Mouse (Mus musculus): Measurements from ENCODE around the gene Ptprm. TPM values are rescaled to one million over a fixed set of nuclear protein-coding genes. Genes with fewer than 3 reads are reported as not detected.

Ptprm gene
- total and polyA plus RNA-seq, 3 experiments, result not detected

- H3K9me3 ChIP-seq (replicated peaks; ENCODE audit: insufficient read depth, low read length), result no peaks in the 10 kb centered on the region
- H3K36me3 ChIP-seq (ENCODE audit: control insufficient read depth in 1 of 2, insufficient read depth in 2 of 2, low read length in 2 of 2), result no peaks in the 10 kb centered on the region
- no peak overlapping the region for H3K9ac ChIP-seq (ENCODE audit: control insufficient read depth, low read depth, low read length, poor library complexity, severe bottlenecking)
- no peak for DNase-seq (ENCODE audit: low read depth, low spot score)
- no peak for TF ChIP-seq UBTF (IDR thresholded peaks at IDR 0.05; ENCODE audit: borderline replicate concordance, insufficient read depth, low read depth, low read length)
- TF ChIP-seq GATA1 (IDR thresholded peaks at IDR 0.05; ENCODE audit: low read depth, low read length), result no peak
- TF ChIP-seq BHLHE40 (IDR thresholded peaks at IDR 0.05; ENCODE audit: borderline replicate concordance, low read depth, low read length), result no peak
- TF ChIP-seq USF1 (IDR thresholded peaks at IDR 0.05; ENCODE audit: low read depth, low read length), result no peak
- no peak for TF ChIP-seq KAT2A (conservative IDR thresholded peaks at IDR 0.05; ENCODE audit: low read depth, low read length)
- TF ChIP-seq ZMIZ1 (IDR thresholded peaks at IDR 0.05; ENCODE audit: low read depth, low read length), result no peak
- no peak for TF ChIP-seq CHD1 (IDR thresholded peaks at IDR 0.05; ENCODE audit: low read depth, low read length)
- TF ChIP-seq ZC3H11A (IDR thresholded peaks at IDR 0.05; ENCODE audit: low read depth, low read length), result no peak
- TF ChIP-seq USF2 (IDR thresholded peaks at IDR 0.05; ENCODE audit: borderline replicate concordance in 1 of 2, insufficient read depth in 1 of 2, low read depth in 1 of 2, low read length in 2 of 2), result no peak
- TF ChIP-seq POLR2AphosphoS5 (IDR thresholded peaks at IDR 0.05; ENCODE audit: borderline replicate concordance, low read depth, low read length), result no peak
- no peak for TF ChIP-seq RAD21 (IDR thresholded peaks at IDR 0.05; ENCODE audit: low read depth, low read length)
- TF ChIP-seq ELF1 (IDR thresholded peaks at IDR 0.05; ENCODE audit: low read depth, low read length), result no peak
- no peak for TF ChIP-seq SMC3 (IDR thresholded peaks at IDR 0.05; ENCODE audit: low read depth, low read length)
- no peak for TF ChIP-seq ZKSCAN1 (IDR thresholded peaks at IDR 0.05; ENCODE audit: low read depth, low read length)
- no peak for TF ChIP-seq JUND (IDR thresholded peaks at IDR 0.05; ENCODE audit: low read depth, low read length)
- no peak for TF ChIP-seq TBP (IDR thresholded peaks at IDR 0.05; ENCODE audit: low read depth, low read length)
- no peak for TF ChIP-seq CHD2 (IDR thresholded peaks at IDR 0.05; ENCODE audit: low read length)
- TF ChIP-seq MAZ (IDR thresholded peaks at IDR 0.05; ENCODE audit: low read depth, low read length), result no peak
- TF ChIP-seq SIN3A (IDR thresholded peaks at IDR 0.05; ENCODE audit: low read length), result no peak
- H3K27ac ChIP-seq (ENCODE audit: control insufficient read depth, low read depth, low read length), result no peak overlapping the region
- no peak overlapping the region for H3K4me3 ChIP-seq (ENCODE audit: control insufficient read depth in 1 of 2, insufficient read depth in 1 of 2, low read depth in 2 of 2, low read length in 2 of 2)
- H3K27me3 ChIP-seq (ENCODE audit: control insufficient read depth in 1 of 2, insufficient read depth in 2 of 2, low read length in 2 of 2), result no peaks in the 10 kb centered on the region
- H3K4me1 ChIP-seq (ENCODE audit: control insufficient read depth in 1 of 2, insufficient read depth in 2 of 2, low read length in 2 of 2), result no peaks in the 10 kb centered on the region
- no peaks in the 10 kb centered on the region for H3K79me2 ChIP-seq (ENCODE audit: control insufficient read depth, insufficient read depth, low read length, poor library complexity)
Observed at GRCm38 (mm10) chr17:66996882-66997281, 357.4 kb downstream of the Ptprm start.

- Histone ChIP-seq H3K27me3 (ENCODE audit: control insufficient read depth in 1 of 2, insufficient read depth in 2 of 2, low read length in 2 of 2) (no peaks in the 10 kb centered on the region), H3K9ac (ENCODE audit: control insufficient read depth, low read depth, low read length, poor library complexity, severe bottlenecking) (no peak overlapping the region), H3K4me1 (ENCODE audit: control insufficient read depth in 1 of 2, insufficient read depth in 2 of 2, low read length in 2 of 2) (no peaks in the 10 kb centered on the region), H3K4me3 (ENCODE audit: control insufficient read depth in 1 of 2, insufficient read depth in 1 of 2, low read depth in 2 of 2, low read length in 2 of 2) (no peak overlapping the region), H3K9me3 (replicated peaks; ENCODE audit: insufficient read depth, low read length) (no peaks in the 10 kb centered on the region), H3K36me3 (ENCODE audit: control insufficient read depth in 1 of 2, insufficient read depth in 2 of 2, low read length in 2 of 2) (no peaks in the 10 kb centered on the region), H3K27ac (ENCODE audit: control insufficient read depth, low read depth, low read length) (no peak overlapping the region), H3K79me2 (ENCODE audit: control insufficient read depth, insufficient read depth, low read length, poor library complexity) (no peaks in the 10 kb centered on the region)
- no peak for DNase-seq (ENCODE audit: low read depth, low spot score)
- TF ChIP-seq ZMIZ1 (IDR thresholded peaks at IDR 0.05; ENCODE audit: low read depth, low read length) (no peak), KAT2A (conservative IDR thresholded peaks at IDR 0.05; ENCODE audit: low read depth, low read length) (no peak), GATA1 (IDR thresholded peaks at IDR 0.05; ENCODE audit: low read depth, low read length) (no peak), MAZ (IDR thresholded peaks at IDR 0.05; ENCODE audit: low read depth, low read length) (no peak), ZNF384 (IDR thresholded peaks at IDR 0.05; ENCODE audit: low read depth, low read length) (no peak), ELF1 (IDR thresholded peaks at IDR 0.05; ENCODE audit: low read depth, low read length) (no peak), MAX (IDR thresholded peaks at IDR 0.05; ENCODE audit: low read length) (no peak), MYB (IDR thresholded peaks at IDR 0.05; ENCODE audit: low read depth, low read length) (no peak), GABPA (IDR thresholded peaks at IDR 0.05; ENCODE audit: low read depth, low read length) (no peak), BHLHE40 (IDR thresholded peaks at IDR 0.05; ENCODE audit: borderline replicate concordance, low read depth, low read length) (no peak)
Observed at GRCm38 (mm10) chr17:66996016-66996415, 358.2 kb downstream of the Ptprm start.
